Mouse (Mus musculus): ENCODE results near the gene Prkce.

DNA sequence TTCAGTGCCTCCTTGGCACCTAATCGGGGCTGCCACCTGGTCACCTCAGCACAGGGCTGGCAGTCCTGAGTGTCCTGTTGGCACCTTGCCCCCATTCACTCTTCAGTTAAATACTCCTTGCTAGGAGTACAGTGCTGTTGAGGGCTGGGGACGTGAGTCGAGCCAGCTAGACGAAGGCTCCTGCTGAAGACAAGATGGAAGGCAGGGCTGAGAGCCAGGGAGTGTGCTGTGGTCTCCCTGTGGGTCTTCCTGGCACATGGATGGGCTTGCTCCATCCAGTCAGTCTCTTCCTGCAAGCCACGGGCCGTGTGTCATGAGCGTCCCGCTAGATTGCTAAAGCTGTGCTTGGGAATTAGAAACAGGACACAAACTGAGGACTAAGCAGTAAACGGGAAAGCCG is 367.5 kb downstream of the Prkce start:
- no peak for TF ChIP-seq POLR2A (IDR thresholded peaks at IDR 0.05; ENCODE audit: insufficient read length, low read depth)
- TF ChIP-seq TCF12 (IDR thresholded peaks at IDR 0.05; ENCODE audit: insufficient read depth, poor library complexity, severe bottlenecking) = no peak
- no peak for TF ChIP-seq E2F4 (IDR thresholded peaks at IDR 0.05; ENCODE audit: insufficient read depth)
- TF ChIP-seq TCF3 (IDR thresholded peaks at IDR 0.05; ENCODE audit: insufficient read length, low read depth) = no peak
- TF ChIP-seq USF1 (IDR thresholded peaks at IDR 0.05; ENCODE audit: low read depth) = no peak
